In the genomic region with DNA sequence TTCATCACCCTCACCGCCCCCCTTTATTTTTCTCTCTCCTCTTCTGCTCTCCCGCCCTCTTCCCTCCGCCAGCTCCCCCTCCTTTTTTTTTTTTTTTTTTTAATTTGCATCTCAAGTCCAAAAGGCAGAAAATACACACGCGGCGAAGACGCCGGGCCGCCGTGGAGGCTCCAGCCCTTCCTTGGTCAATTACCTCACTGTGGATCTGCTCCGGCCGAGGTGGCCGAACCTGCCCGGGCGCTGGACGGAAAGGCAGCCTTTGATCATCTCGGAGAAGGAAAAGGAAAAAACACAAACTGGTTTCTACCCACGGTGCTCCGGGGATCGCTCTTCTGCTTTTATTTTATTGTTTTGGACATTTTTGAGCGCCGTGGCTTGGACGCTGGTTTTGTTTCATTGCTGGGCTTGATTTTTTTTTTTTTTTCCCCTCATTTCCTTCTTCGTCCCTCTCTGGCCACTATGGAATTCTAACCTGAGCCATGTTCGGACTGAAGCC, we compare ENCODE assay signal across 8 mouse cellular contexts.
A peak's percentile ranks its signal among the peaks of the same experiment; 100 is the strongest.
DNase-seq lines count a peak whose midpoint lies in the region; ATAC-seq and TF ChIP-seq lines count a peak whose summit lies in the region.

No protein-coding gene starts in this region.

- ATAC-seq in hindbrain, embryonic 13.5 days (ENCODE audit: low FRiP score): no peak
- ATAC-seq in liver, embryonic 13.5 days (ENCODE audit: low read depth): no peak

- peak overlapping the region; percentile 92 for H3K4me3 ChIP-seq in spleen, adult 2 months (ENCODE audit: extremely low read depth, insufficient read depth, insufficient read length)
- peak overlapping the region; percentile 91 for H3K4me3 ChIP-seq in hindbrain, embryonic 13.5 days
- H3K4me3 ChIP-seq in liver, embryonic 13.5 days (replicated peaks): peak overlapping the region; percentile 99
- H3K4me3 ChIP-seq in small intestine, adult 2 months (ENCODE audit: low read depth, low read length): peak overlapping the region; percentile 88

- peaks cover 35% of the 10 kb centered on the region for H3K4me1 ChIP-seq in spleen, adult 2 months (ENCODE audit: control insufficient read depth, insufficient read depth, insufficient read length)
- H3K4me1 ChIP-seq in hindbrain, embryonic 13.5 days (replicated peaks): peaks cover 83% of the 10 kb centered on the region
- H3K4me1 ChIP-seq in liver, embryonic 13.5 days (replicated peaks): peaks cover 79% of the 10 kb centered on the region
- H3K4me1 ChIP-seq in small intestine, adult 2 months (ENCODE audit: control insufficient read depth, insufficient read depth, insufficient read length, low read length): peaks cover 38% of the 10 kb centered on the region

- peak overlapping the region; percentile 94 for H3K4me2 ChIP-seq in hindbrain, embryonic 13.5 days
- peak overlapping the region; percentile 92 for H3K4me2 ChIP-seq in liver, embryonic 13.5 days

- no peaks in the 10 kb centered on the region for H3K9me3 ChIP-seq in hindbrain, embryonic 13.5 days
- H3K9me3 ChIP-seq in liver, embryonic 13.5 days (replicated peaks): no peaks in the 10 kb centered on the region

- H3K36me3 ChIP-seq in spleen, adult 2 months (ENCODE audit: control insufficient read depth, insufficient read depth, low read length): no peaks in the 10 kb centered on the region
- no peaks in the 10 kb centered on the region for H3K36me3 ChIP-seq in hindbrain, embryonic 13.5 days
- H3K36me3 ChIP-seq in liver, embryonic 13.5 days: peaks cover 6% of the 10 kb centered on the region; the same call in 1 of the 2 replicates
- no peaks in the 10 kb centered on the region for H3K36me3 ChIP-seq in small intestine, adult 2 months (ENCODE audit: control insufficient read depth, insufficient read depth, low read length)

- H3K27ac ChIP-seq in spleen, adult 2 months (ENCODE audit: insufficient read depth, low read length): peak overlapping the region; percentile 93
- peak overlapping the region; percentile 100 for H3K27ac ChIP-seq in hindbrain, embryonic 13.5 days
- peak overlapping the region; percentile 99 for H3K27ac ChIP-seq in liver, embryonic 13.5 days
- peak overlapping the region; percentile 98 for H3K27ac ChIP-seq in small intestine, adult 2 months (ENCODE audit: insufficient read depth, low read depth, low read length)

- WGBS in spleen, adult 2 months: under 1% methylated on average over 25 of the region's 25 CpGs
- WGBS in hindbrain, embryonic 13.5 days: under 1% methylated on average over 22 of the region's 25 CpGs
- WGBS in liver, embryonic 13.5 days (ENCODE audit: insufficient replicate concordance): under 1% methylated on average over 25 of the region's 25 CpGs
- WGBS in small intestine, adult 2 months: under 1% methylated on average over 25 of the region's 25 CpGs

- TF ChIP-seq CTCF in spleen, adult 2 months (IDR thresholded peaks at IDR 0.05; ENCODE audit: extremely low read depth, insufficient read depth, insufficient read length, insufficient replicate concordance): no peak
- no peak for TF ChIP-seq CTCF in small intestine, adult 2 months (IDR thresholded peaks at IDR 0.05; ENCODE audit: extremely low read depth, insufficient read length, insufficient replicate concordance, low read depth, low read length)

- TF ChIP-seq POLR2A in spleen, adult 2 months (IDR thresholded peaks at IDR 0.05; ENCODE audit: low read depth, low read length): no peak
- TF ChIP-seq POLR2A in small intestine, adult 2 months (IDR thresholded peaks at IDR 0.05; ENCODE audit: low read depth, low read length): peak; percentile 32; the same call in 1 of the 2 replicates

- H3K27me3 ChIP-seq in spleen, adult 2 months (ENCODE audit: control insufficient read depth, insufficient read depth, low read length): no peaks in the 10 kb centered on the region
- no peaks in the 10 kb centered on the region for H3K27me3 ChIP-seq in hindbrain, embryonic 13.5 days
- H3K27me3 ChIP-seq in liver, embryonic 13.5 days: no peaks in the 10 kb centered on the region
- no peaks in the 10 kb centered on the region for H3K27me3 ChIP-seq in small intestine, adult 2 months (ENCODE audit: control insufficient read depth, insufficient read depth, low read length)

- H3K9ac ChIP-seq in hindbrain, embryonic 13.5 days: peak overlapping the region; percentile 98
- peak overlapping the region; percentile 98 for H3K9ac ChIP-seq in liver, embryonic 13.5 days

- peak in 1 of 2 experiments; percentile 22 for DNase-seq in spleen, adult 2 months (ENCODE audit: low read depth in 1 of 2, low spot score in 2 of 2)
- DNase-seq in spleen, adult 12 weeks (ENCODE audit: low spot score): no peak
- peak; percentile 54 for DNase-seq in cerebellum, adult 9-10 months
- no peak for DNase-seq in liver, embryonic 13.5 days
- no peak for DNase-seq in layer of hippocampus, postnatal 25 days (ENCODE audit: extremely low spot score in 1 of 2, low spot score in 1 of 2)
- DNase-seq in right cerebral cortex, postnatal 4 days: no peak
